Mouse (Mus musculus) liver, embryonic 12.5 days (tissue): ENCODE results near the gene Sorl1. TPM values are rescaled to one million over a fixed set of nuclear protein-coding genes. Genes with fewer than 3 reads are reported as not detected.

Experiments used
- ATAC-seq: fragments of 200-750 bp; cut with Nextera tagmentation; 2 replicates; pipeline ENCODE4 v1.8.0; 2017; ENCODE audit warnings: moderate number of reproducible peaks, mild to moderate bottlenecking, moderate library complexity
- H3K27ac ChIP-seq: fragments of 300-500 bp; sonication (generic); 2 replicates; pipeline ENCODE4 v1.5.1; 2016; ENCODE audit warnings: mild to moderate bottlenecking
- H3K27me3 ChIP-seq: fragments of 300-500 bp; sonication (generic); replicated peaks from 2 replicates; pipeline ENCODE4 v1.6.1; 2016; ENCODE audit warnings: mild to moderate bottlenecking, moderate library complexity
- H3K36me3 ChIP-seq: fragments of 300-500 bp; sonication (generic); 2 replicates; pipeline ENCODE4 v1.6.1; 2016; ENCODE audit warnings: mild to moderate bottlenecking, moderate library complexity
- H3K4me1 ChIP-seq: fragments of 300-500 bp; sonication (generic); 2 replicates; pipeline ENCODE4 v1.6.1; 2016
- H3K4me2 ChIP-seq: fragments of 300-500 bp; sonication (generic); 2 replicates; pipeline ENCODE4 v1.6.1; 2016; ENCODE audit warnings: mild to moderate bottlenecking, moderate library complexity
- H3K4me3 ChIP-seq: fragments of 300-500 bp; sonication (generic); 2 replicates; pipeline ENCODE4 v1.5.1; 2016; ENCODE audit warnings: mild to moderate bottlenecking, moderate library complexity
- H3K9ac ChIP-seq: fragments of 300-500 bp; sonication (generic); 2 replicates; pipeline ENCODE4 v1.6.1; 2016; ENCODE audit warnings: mild to moderate bottlenecking, moderate library complexity
- H3K9me3 ChIP-seq: fragments of 300-500 bp; sonication (generic); replicated peaks from 2 replicates; pipeline ENCODE4 v1.6.1; 2016; ENCODE audit warnings: mild to moderate bottlenecking, moderate library complexity
- WGBS: fragments of 180-500 bp; shearing (Covaris S2); methylation state at CpG from one replicate; pipeline ENCODE4 v1.1.7; 2016; ENCODE audit not compliant: insufficient replicate concordance; 5-methylcytosine and 5-hydroxymethylcytosine counted together
- polyA plus RNA-seq: library from polyadenylated mRNA; unstranded; fragments of >200 nt; fragmentation: Nextera tagmentation; extraction: Ambion mirVana; gene quantifications from 2 replicates; pipeline ENCODE4 v1.2.1, GENCODE M21; 2016

The Sorl1 gene
- polyA plus RNA-seq, 1 experiment from 2014 or later: 0.98 TPM

DNA sequence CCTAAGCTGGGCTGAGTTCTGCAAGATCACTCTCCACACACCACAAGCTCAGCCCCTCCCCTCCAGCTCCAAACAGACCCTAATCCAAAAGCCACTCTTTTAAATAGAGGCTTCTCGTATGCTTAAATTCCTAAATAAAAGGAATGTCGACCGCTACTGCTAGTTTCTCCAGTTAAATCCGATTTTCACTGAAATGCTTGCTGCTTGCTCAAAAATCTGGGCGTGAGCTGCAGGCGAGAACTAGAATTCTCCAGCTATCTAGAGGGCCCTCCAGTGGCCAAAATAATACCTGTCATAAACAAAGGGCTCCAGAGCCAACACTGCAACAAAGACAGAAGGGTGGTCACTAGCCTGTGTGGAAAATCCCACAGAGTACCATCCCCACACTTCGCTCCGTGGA is 170.6 kb downstream of the Sorl1 start:
- peaks cover 25% of the 10 kb centered on the region for H3K27me3 ChIP-seq
- WGBS: 15% methylated on average over 8 of the region's 8 CpGs
- no peak overlapping the region for H3K4me3 ChIP-seq
- no peak overlapping the region for H3K27ac ChIP-seq
- no peak for ATAC-seq
- no peaks in the 10 kb centered on the region for H3K9me3 ChIP-seq
- H3K36me3 ChIP-seq: no peaks in the 10 kb centered on the region
- H3K4me2 ChIP-seq: no peak overlapping the region
- no peak overlapping the region for H3K9ac ChIP-seq
- 0 out of 2 replicates have a peak, but pooled peaks cover 11% of the 10 kb centered on the region for H3K4me1 ChIP-seq

DNA sequence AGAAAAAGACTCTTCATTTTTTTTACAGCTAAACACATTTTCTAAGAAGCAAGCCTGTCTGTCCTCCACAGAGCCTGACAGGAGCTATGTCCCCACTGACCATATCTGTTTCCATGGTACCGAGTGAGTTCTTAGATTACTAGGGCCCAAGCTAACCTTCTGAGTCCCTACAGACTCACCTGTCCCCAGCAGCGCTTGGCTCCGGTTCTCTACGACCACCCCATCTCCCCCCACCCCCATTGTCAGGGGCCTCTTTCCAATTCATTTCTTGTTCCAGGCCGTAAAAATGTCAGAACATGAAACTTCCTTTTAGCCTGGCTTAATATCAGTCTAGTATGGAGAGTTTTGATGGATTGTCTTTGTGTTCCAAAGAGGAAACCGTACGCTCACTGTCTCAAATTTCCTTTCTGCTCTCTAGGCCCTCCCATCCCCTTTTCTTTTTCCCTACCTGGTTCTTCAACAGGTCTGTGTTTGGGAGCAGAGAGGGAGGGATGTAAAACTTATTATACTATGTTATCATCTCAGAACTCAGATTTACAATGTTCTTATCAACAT is 171.4 kb downstream of the Sorl1 start:
- Histone ChIP-seq H3K36me3 (no peaks in the 10 kb centered on the region), H3K9me3 (no peaks in the 10 kb centered on the region), H3K27me3 (peaks cover 25% of the 10 kb centered on the region), H3K27ac (no peak overlapping the region), H3K9ac (no peak overlapping the region), H3K4me2 (no peak overlapping the region), H3K4me3 (no peak overlapping the region), H3K4me1 (0 out of 2 replicates have a peak, but pooled peaks cover 11% of the 10 kb centered on the region)
- WGBS: 62% methylated on average over 7 of the region's 7 CpGs
- no peak for ATAC-seq

DNA sequence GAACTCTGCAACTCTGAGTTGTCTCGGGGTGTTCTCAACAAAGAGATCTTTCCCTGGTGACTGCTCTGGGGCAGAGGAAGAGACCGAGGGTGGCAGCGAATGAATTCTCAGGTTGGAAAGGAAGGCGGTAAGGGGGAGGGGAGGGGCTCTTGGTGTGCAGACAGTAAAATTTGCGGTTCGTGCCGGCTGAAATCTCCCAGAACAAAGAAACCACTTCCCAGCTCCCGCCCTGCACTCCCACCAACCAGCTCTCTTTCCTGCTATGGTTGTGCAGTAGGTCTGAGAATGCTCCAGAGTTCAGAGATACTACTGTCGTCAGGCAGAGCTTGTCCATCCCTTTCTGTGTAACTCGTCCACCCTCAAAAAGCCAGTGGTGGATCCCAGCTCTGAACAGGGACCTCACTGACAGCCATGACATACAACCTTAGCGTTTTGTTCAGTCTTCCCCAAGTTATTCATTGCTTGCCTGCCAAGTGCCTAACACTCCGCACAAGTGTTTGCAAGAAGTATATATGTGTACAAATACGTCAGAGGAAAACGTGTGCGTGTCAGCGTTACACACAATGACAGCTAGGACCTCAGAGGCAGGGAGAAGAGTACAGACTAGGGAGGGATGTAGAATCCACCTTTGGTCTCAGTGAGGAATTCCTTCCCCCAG is 172.5 kb downstream of the Sorl1 start:
- H3K27ac ChIP-seq: no peak overlapping the region
- H3K36me3 ChIP-seq: no peaks in the 10 kb centered on the region
- no peaks in the 10 kb centered on the region for H3K9me3 ChIP-seq
- H3K4me3 ChIP-seq: peak overlapping the region; percentile 42
- H3K4me1 ChIP-seq: 0 out of 2 replicates have a peak, but pooled peaks cover 11% of the 10 kb centered on the region
- WGBS: 18% methylated on average over 16 of the region's 16 CpGs
- peaks cover 25% of the 10 kb centered on the region for H3K27me3 ChIP-seq
- H3K9ac ChIP-seq: no peak overlapping the region
- H3K4me2 ChIP-seq: peak overlapping the region; percentile 65
- ATAC-seq: no peak

DNA sequence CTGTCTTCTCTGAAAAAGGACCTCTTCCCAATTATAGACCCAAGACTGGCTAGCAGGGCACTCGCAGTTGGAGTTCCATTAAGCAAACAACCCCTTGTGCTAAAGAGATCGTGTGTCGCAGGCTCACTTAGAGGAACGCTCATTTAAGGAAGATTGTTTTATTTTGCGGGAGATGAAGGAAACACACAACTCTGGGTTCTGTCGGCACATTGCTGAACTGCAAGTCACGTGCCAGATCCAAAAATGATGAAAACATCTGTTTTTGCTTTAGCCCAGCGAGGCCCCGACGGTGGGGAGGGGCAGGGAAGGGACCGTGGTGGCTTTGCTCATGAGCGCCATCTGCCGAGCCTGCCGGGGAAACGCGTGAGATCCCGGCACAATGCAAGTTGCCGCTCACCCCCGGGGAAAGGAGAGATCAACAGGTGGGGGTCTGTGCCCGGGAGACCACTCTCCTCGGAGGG is 173.1 kb downstream of the Sorl1 start:
- Histone ChIP-seq H3K9ac (0 out of 2 replicates have a peak overlapping the region, but pooled peaks have one; percentile 4), H3K9me3 (no peaks in the 10 kb centered on the region), H3K4me1 (0 out of 2 replicates have a peak, but pooled peaks cover 11% of the 10 kb centered on the region), H3K4me2 (peak overlapping the region; percentile 65), H3K27me3 (peaks cover 25% of the 10 kb centered on the region), H3K36me3 (no peaks in the 10 kb centered on the region), H3K4me3 (peak overlapping the region; percentile 42), H3K27ac (peak overlapping the region; percentile 20; the same call in 1 of the 2 replicates)
- under 1% methylated on average over 21 of the region's 21 CpGs for WGBS
- ATAC-seq: peak; percentile 40; the same call in 1 of the 2 replicates

DNA sequence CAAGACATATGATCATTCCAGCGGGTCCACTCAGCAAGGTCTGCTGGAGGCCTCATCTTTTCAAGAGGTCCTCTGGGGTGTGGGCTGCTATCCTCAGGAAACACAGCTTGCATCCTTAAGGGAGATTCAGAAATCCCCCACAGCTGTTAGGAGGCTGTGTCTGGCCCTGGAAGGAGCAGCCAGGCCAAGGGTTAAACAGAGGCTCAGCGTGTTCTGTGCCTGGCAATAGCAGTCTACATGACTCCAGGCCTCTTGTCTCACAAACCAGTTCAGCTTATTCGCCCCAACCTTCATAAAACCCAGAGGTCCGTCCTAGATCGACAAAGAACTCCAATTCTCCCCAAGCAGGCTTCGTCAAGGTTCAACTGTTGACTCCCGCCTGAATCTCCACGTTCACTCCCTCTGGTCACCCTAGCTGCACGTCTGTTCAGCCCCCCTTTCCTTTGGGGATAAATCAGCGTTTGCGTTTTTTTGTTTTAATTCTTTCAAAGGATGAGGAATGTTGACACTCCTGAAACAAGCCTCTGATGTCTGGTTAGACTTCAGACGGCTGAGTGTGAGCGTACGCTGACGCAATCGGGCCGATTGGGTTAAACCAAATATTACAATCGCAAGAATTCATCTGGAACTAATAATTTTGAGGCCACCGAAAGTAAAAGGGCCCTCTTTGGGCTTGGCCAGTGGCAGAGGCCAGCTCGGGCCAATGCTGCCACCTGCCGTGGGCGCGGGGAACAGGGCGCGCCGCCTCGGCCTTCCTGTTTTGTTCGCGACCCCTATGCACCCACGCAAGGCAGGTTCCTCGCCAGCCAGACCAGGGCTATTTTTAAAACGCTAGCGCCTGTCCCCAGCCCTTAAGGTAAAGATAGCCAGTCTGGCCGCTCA is 173.7 kb downstream of the Sorl1 start:
- no peaks in the 10 kb centered on the region for H3K9me3 ChIP-seq
- no peaks in the 10 kb centered on the region for H3K36me3 ChIP-seq
- peak overlapping the region; percentile 42 for H3K4me3 ChIP-seq
- H3K4me1 ChIP-seq: 0 out of 2 replicates have a peak, but pooled peaks cover 11% of the 10 kb centered on the region
- WGBS: 13% methylated on average over 34 of the region's 34 CpGs
- peak overlapping the region; percentile 20; the same call in 1 of the 2 replicates for H3K27ac ChIP-seq
- H3K27me3 ChIP-seq: peaks cover 25% of the 10 kb centered on the region
- 0 out of 2 replicates have a peak overlapping the region, but pooled peaks have one; percentile 4 for H3K9ac ChIP-seq
- H3K4me2 ChIP-seq: peak overlapping the region; percentile 65
- 0 out of 2 replicates have a peak, but pooled peaks have one; percentile 4 for ATAC-seq

DNA sequence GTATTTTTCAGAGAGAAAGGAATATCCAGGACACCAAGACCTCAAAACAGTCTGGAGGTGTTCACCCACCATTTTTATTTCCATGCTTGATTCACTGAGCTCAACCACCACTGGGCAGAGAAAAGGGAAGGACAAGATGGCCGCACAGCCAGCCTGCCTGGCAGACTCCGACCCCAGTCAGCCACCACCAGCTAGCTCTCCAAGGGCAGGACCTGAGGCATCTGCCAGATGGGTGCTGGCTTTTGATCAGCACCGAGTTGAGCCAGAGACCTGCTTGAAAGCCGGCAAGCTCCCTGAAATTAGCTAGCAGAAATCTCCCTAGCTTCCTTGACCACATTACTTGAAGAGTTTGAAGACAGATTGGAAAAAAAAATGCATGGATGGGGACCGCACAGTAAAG is 174.6 kb downstream of the Sorl1 start:
- peaks cover 23% of the 10 kb centered on the region for H3K27me3 ChIP-seq
- no peak overlapping the region for H3K4me2 ChIP-seq
- no peak for ATAC-seq
- H3K9me3 ChIP-seq: no peaks in the 10 kb centered on the region
- H3K4me1 ChIP-seq: 0 out of 2 replicates have a peak, but pooled peaks cover 11% of the 10 kb centered on the region
- no peaks in the 10 kb centered on the region for H3K36me3 ChIP-seq
- H3K9ac ChIP-seq: no peak overlapping the region
- WGBS: 59% methylated on average over 5 of the region's 5 CpGs
- no peak overlapping the region for H3K4me3 ChIP-seq
- no peak overlapping the region for H3K27ac ChIP-seq

DNA sequence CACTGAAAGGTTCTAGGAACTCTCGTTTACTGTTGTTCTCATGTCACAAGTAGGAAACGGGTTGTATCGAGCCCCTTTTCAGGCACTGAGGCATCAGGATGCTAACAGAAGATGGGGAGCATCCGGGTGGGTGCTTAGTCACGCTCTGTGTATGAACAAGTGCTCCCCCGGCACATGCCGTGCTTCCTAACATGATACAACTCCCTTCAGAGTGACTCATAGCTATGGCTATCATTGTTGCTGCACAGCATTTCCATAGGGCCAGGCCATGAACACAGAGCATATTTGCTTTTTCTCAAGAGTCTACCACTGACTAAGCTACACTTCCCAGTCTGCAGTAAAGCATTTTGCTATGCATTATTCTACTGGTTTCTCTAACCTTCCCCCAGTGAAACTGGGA is 179.1 kb downstream of the Sorl1 start:
- no peak overlapping the region for H3K9ac ChIP-seq
- no peaks in the 10 kb centered on the region for H3K9me3 ChIP-seq
- no peaks in the 10 kb centered on the region for H3K36me3 ChIP-seq
- H3K4me3 ChIP-seq: no peak overlapping the region
- no peaks in the 10 kb centered on the region for H3K4me1 ChIP-seq
- 79% methylated on average over 7 of the region's 7 CpGs for WGBS
- H3K4me2 ChIP-seq: no peak overlapping the region
- ATAC-seq: no peak
- no peak overlapping the region for H3K27ac ChIP-seq
- H3K27me3 ChIP-seq: peaks cover 1% of the 10 kb centered on the region; the same call in 1 of the 2 replicates

DNA sequence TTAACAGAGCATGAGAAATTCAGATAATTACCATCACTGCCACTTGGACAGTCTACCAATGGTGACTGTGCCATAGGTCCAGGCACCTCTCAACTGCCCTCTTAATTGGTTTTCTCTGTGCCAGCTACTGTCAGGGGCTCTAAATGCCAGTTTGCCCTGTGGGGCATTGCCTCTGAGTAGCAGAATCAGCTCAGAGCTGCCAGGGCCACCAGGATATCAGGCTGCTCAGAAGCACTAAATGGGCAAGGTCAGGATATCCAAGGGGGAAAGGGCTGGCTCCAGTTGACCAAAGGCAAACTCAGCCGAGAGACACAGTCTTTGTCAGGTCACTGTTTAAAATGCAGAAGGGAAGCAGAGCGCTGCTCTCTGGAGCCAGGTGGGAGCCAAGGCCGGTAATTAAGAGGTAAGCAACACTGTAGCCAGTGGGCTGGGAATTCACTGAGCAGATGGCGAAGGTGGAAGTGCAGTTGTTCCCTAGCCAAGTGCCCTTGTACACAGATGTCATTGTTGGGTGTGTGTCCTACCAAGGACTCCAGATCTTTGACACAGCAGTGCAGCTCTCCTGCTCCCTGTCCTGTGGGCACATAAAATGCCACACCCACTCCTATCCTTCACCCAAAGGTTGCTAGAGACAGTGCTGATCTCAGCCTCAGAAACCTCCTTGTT is 181.0 kb downstream of the Sorl1 start:
- H3K27ac ChIP-seq: no peak overlapping the region
- no peak for ATAC-seq

DNA sequence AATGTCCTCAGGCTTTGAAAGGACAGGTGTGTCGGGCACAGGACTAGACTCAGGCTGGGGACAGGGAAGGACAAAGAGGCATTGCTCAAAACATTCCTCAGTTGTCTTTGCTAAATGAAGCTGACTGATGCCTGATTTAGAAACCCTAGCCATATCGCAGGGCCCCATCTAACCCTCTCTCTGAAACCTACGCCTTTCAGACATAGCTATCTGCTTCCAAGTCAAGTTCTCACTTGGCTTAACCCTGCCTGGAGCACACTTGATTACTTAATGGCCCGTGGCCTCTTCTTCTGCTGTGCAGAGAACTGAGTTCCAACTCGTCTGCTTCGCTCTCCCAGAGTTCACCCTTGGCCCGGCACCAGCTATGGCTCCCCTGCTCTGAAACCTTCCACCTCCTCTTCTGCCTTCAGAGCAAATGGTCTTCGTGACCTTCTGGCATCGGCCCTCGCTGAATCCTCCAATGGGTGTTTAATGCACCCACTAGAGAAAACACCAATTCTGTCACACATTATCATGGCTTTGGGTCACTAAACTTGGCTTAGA is 183.7 kb downstream of the Sorl1 start:
- no peak overlapping the region for H3K27ac ChIP-seq

More for the DNA sequence above, 181.0 kb downstream of the Sorl1 start:
- Histone ChIP-seq H3K27me3 (no peaks in the 10 kb centered on the region; the same call in 1 of the 2 replicates), H3K9me3 (no peaks in the 10 kb centered on the region), H3K36me3 (no peaks in the 10 kb centered on the region), H3K4me1 (no peaks in the 10 kb centered on the region), H3K9ac (no peak overlapping the region), H3K4me3 (no peak overlapping the region), H3K4me2 (no peak overlapping the region)
- WGBS: 50% methylated on average over 4 of the region's 4 CpGs

DNA sequence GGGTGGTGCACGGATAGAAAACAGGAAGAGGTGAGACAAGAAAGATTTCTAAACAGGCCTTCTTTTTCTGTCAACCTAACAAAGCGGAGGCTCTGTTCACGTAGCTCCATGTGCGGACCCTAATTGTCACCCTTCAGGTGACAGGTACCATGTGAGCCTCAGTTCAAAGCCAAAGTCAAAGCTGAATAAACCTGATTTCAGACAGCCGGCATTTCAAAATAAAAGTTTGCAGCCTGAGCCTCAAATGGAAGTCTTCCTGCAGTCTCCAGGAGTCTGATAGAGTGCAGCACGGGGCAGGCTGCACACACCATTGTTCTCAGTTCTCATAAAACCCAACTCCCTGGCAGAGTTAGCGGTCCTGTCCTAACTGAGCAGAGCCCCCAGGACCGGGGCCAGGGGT is 185.6 kb downstream of the Sorl1 start:
- 49% methylated on average over 8 of the region's 8 CpGs for WGBS

More for the DNA sequence above, 183.7 kb downstream of the Sorl1 start:
- Histone ChIP-seq H3K36me3 (no peaks in the 10 kb centered on the region), H3K4me1 (no peaks in the 10 kb centered on the region), H3K4me3 (no peak overlapping the region), H3K27me3 (peaks cover 8% of the 10 kb centered on the region), H3K9me3 (no peaks in the 10 kb centered on the region), H3K4me2 (no peak overlapping the region), H3K9ac (no peak overlapping the region)
- WGBS: 68% methylated on average over 10 of the region's 10 CpGs
- no peak for ATAC-seq

DNA sequence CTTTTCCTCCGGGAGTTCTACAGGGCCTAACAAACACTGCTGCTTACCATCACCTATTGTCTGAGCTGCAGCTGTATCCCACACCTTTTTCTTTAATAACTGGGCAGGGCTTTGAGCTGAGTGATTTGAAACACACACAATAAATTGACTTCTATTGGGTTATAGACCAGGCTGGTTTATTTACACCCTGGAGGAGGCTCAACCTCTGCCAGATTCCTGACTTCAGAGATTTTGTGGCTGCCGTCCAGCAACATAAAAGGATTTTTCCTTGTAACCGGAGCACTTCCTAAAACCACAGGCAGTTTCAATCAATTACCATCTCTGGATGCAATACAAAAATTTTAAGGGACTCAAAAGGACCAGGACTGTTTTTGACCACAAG is 186.1 kb downstream of the Sorl1 start:
- H3K27ac ChIP-seq: no peak overlapping the region
- no peak overlapping the region for H3K4me3 ChIP-seq
- ATAC-seq: no peak
- 43% methylated on average over 3 of the region's 3 CpGs for WGBS
- H3K36me3 ChIP-seq: no peaks in the 10 kb centered on the region
- H3K9me3 ChIP-seq: no peaks in the 10 kb centered on the region
- peaks cover 14% of the 10 kb centered on the region for H3K27me3 ChIP-seq
- H3K9ac ChIP-seq: no peak overlapping the region
- no peaks in the 10 kb centered on the region for H3K4me1 ChIP-seq
- no peak overlapping the region for H3K4me2 ChIP-seq

More for the DNA sequence above, 185.6 kb downstream of the Sorl1 start:
- Histone ChIP-seq H3K27ac (no peak overlapping the region), H3K9ac (no peak overlapping the region), H3K36me3 (no peaks in the 10 kb centered on the region), H3K4me1 (no peaks in the 10 kb centered on the region), H3K4me2 (no peak overlapping the region), H3K27me3 (peaks cover 14% of the 10 kb centered on the region), H3K4me3 (no peak overlapping the region), H3K9me3 (no peaks in the 10 kb centered on the region)
- no peak for ATAC-seq
